Comparison of ENCODE assay signal across 8 mouse cellular contexts in the genomic region with DNA sequence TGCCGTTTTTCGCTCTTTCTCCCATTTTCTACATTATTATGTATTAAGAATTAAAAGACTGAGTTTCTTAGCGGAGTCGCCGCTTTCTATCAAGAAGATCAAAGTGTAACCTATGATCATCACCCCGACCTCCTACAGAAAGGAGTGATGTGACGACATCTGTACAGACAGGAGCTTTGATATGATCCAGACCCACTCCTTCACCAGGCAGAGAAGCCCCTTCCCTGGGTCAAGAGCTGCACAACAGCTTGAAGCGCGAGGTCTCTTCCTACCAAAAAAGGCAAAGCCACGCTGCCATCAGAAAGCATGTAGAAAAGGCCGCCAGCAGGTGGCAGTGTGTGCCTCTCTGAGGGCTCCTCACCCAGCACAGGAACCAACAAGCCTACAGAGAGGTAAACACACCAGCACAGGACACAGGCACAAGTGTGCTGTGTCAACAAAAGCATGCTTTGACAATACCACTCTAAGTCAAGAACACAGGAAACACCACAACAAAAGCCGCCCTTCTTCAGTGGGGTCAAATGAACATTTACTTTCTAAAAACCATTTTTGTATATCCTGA. TPM values are rescaled to one million over a fixed set of nuclear protein-coding genes. Genes with fewer than 3 reads are reported as not detected.
DNase-seq lines count a peak whose midpoint lies in the region; ATAC-seq and TF ChIP-seq lines count a peak whose summit lies in the region.

No protein-coding gene starts in this region.

- 0 out of 2 replicates have a peak, but pooled peaks have one; percentile 50 for ATAC-seq in erythroid progenitor cell, adult 5-6 weeks (replicated peaks; ENCODE audit: low FRiP score, poor library complexity, severe bottlenecking)
- peak; percentile 64; the same call in 1 of the 2 replicates for ATAC-seq in heart, embryonic 12.5 days (ENCODE audit: insufficient number of reproducible peaks, low FRiP score)
- peak; percentile 87 for ATAC-seq in kidney, embryonic 16.5 days (ENCODE audit: low FRiP score, low TSS enrichment)

- H3K36me3 ChIP-seq in C2C12 (ENCODE audit: control insufficient read depth, insufficient read depth) (no peaks in the 10 kb centered on the region), myocyte (ENCODE audit: control insufficient read depth, insufficient read depth) (no peaks in the 10 kb centered on the region)
- H3K36me3 ChIP-seq in heart, embryonic 12.5 days: no peaks in the 10 kb centered on the region
- H3K36me3 ChIP-seq in kidney, embryonic 16.5 days (ENCODE audit: insufficient read depth, low read length): no peaks in the 10 kb centered on the region
- H3K36me3 ChIP-seq in liver, adult 2 months (ENCODE audit: control insufficient read depth, insufficient read depth, low read length): no peaks in the 10 kb centered on the region

- H3K4me1 ChIP-seq in heart, embryonic 12.5 days (replicated peaks): peaks cover 43% of the 10 kb centered on the region
- H3K4me1 ChIP-seq in kidney, embryonic 16.5 days (ENCODE audit: insufficient read depth, low read length): peaks cover 44% of the 10 kb centered on the region
- H3K4me1 ChIP-seq in liver, adult 2 months (ENCODE audit: control insufficient read depth, insufficient read depth, low read length): peaks cover 2% of the 10 kb centered on the region

- H3K4me3 ChIP-seq in C2C12 (ENCODE audit: insufficient read depth, poor library complexity, severe bottlenecking) (no peak overlapping the region), myocyte (no peak overlapping the region)
- no peak overlapping the region for H3K4me3 ChIP-seq in heart, embryonic 12.5 days
- no peak overlapping the region for H3K4me3 ChIP-seq in kidney, embryonic 16.5 days (ENCODE audit: low read length)
- H3K4me3 ChIP-seq in liver, adult 2 months (ENCODE audit: insufficient read depth, low read depth, low read length): no peak overlapping the region

- no peaks in the 10 kb centered on the region for H3K79me3 ChIP-seq in C2C12 (ENCODE audit: low read depth)

- H3K9ac ChIP-seq in heart, embryonic 12.5 days: peak overlapping the region; percentile 31; the same call in 1 of the 2 replicates
- 0 out of 2 replicates have a peak overlapping the region, but pooled peaks have one; percentile 38 for H3K9ac ChIP-seq in kidney, embryonic 16.5 days (replicated peaks; ENCODE audit: low read length)
- H3K9ac ChIP-seq in liver, adult 2 months (ENCODE audit: low read depth, low read length): no peak overlapping the region

- peak overlapping the region; percentile 48 for H3K4me2 ChIP-seq in heart, embryonic 12.5 days
- peak overlapping the region; percentile 9; the same call in 1 of the 2 replicates for H3K4me2 ChIP-seq in kidney, embryonic 16.5 days (replicated peaks; ENCODE audit: low read depth, low read length)
- H3K4me2 ChIP-seq in myocyte (ENCODE audit: low read depth): no peak overlapping the region

- no peak overlapping the region for H3K27ac ChIP-seq in heart, embryonic 12.5 days (ENCODE audit: poor library complexity, severe bottlenecking)
- H3K27ac ChIP-seq in kidney, embryonic 16.5 days (ENCODE audit: low read length): no peak overlapping the region
- H3K27ac ChIP-seq in liver, adult 2 months (replicated peaks; ENCODE audit: insufficient read depth, low read depth, low read length): no peak overlapping the region

- TF ChIP-seq CTCF in C2C12 (IDR thresholded peaks at IDR 0.05; ENCODE audit: control insufficient read depth, insufficient read depth, insufficient read length): peak; percentile 56
- TF ChIP-seq CTCF in liver, adult 2 months (IDR thresholded peaks at IDR 0.05; ENCODE audit: low read depth, low read length): peak; percentile 97

- peak overlapping the region; percentile 29 for H3ac ChIP-seq in C2C12 (ENCODE audit: control insufficient read depth, insufficient read length, low read depth)
- no peak overlapping the region for H3ac ChIP-seq in myocyte (ENCODE audit: control insufficient read depth, insufficient read length)

- 25% methylated on average over 12 of the region's 12 CpGs for WGBS in heart, embryonic 12.5 days
- WGBS in kidney, embryonic 16.5 days: 40% methylated on average over 12 of the region's 12 CpGs
- WGBS in liver, adult 2 months: 31% methylated on average over 12 of the region's 12 CpGs

- DNase-seq in brain, adult 2 months (ENCODE audit: low read depth, low spot score): peak; percentile 91
- DNase-seq in liver, adult 2 months (ENCODE audit: extremely low read depth, low read depth, low spot score): peak; percentile 84
- peak; percentile 75 to 92 for DNase-seq in spleen, postnatal 4 days (ENCODE audit: low spot score in 2 of 2)

- no peak for TF ChIP-seq POLR2A in liver, adult 2 months (IDR thresholded peaks at IDR 0.05; ENCODE audit: extremely low read depth, insufficient read depth, low read length)
- no peak for TF ChIP-seq POLR2A in myocyte (IDR thresholded peaks at IDR 0.05; ENCODE audit: insufficient read length, low read depth)

- H3K9me3 ChIP-seq in heart, embryonic 12.5 days (replicated peaks): no peaks in the 10 kb centered on the region
- H3K9me3 ChIP-seq in kidney, embryonic 16.5 days (ENCODE audit: low read length): no peaks in the 10 kb centered on the region

- H3K79me2 ChIP-seq in C2C12 (ENCODE audit: control insufficient read depth, insufficient read depth): no peaks in the 10 kb centered on the region
- no peaks in the 10 kb centered on the region for H3K79me2 ChIP-seq in liver, adult 2 months (ENCODE audit: control insufficient read depth, insufficient read depth, low read length)
- no peaks in the 10 kb centered on the region for H3K79me2 ChIP-seq in myocyte (ENCODE audit: control insufficient read depth, insufficient read depth)

- H3K27me3 ChIP-seq in C2C12 (ENCODE audit: control insufficient read depth, insufficient read depth, insufficient read length) (no peaks in the 10 kb centered on the region), myocyte (ENCODE audit: control insufficient read depth, insufficient read depth, insufficient read length) (no peaks in the 10 kb centered on the region)
- no peaks in the 10 kb centered on the region for H3K27me3 ChIP-seq in heart, embryonic 12.5 days (replicated peaks)
- H3K27me3 ChIP-seq in kidney, embryonic 16.5 days (ENCODE audit: insufficient read depth, low read length): no peaks in the 10 kb centered on the region
- no peaks in the 10 kb centered on the region for H3K27me3 ChIP-seq in liver, adult 2 months (ENCODE audit: control insufficient read depth, insufficient read depth, low read length)

TF ChIP-seq in C2C12, 6 proteins besides CTCF, POLR2A, EP300 and RAD21:
- TF ChIP-seq FOSL1 (IDR thresholded peaks at IDR 0.05; ENCODE audit: insufficient read depth, low read length, poor library complexity, severe bottlenecking) (no peak), CEBPB (IDR thresholded peaks at IDR 0.05; ENCODE audit: low read depth) (no peak), MAX (IDR thresholded peaks at IDR 0.05) (no peak), MYOD1 (IDR thresholded peaks at IDR 0.05; ENCODE audit: control insufficient read depth, insufficient read length, low read depth) (no peak), USF1 (IDR thresholded peaks at IDR 0.05; ENCODE audit: low read depth) (no peak)

TF ChIP-seq in myocyte, 11 proteins besides CTCF, POLR2A, EP300 and RAD21:
- TF ChIP-seq E2F4 (IDR thresholded peaks at IDR 0.05; ENCODE audit: insufficient read depth): no peak
- peak; percentile 83 for TF ChIP-seq SRF (IDR thresholded peaks at IDR 0.05; ENCODE audit: control insufficient read depth, insufficient read length, low read depth)

RNA-seq across cellular contexts. Expression of a gene that starts 39.3 kb away (rescaled TPM):
- polyA plus RNA-seq in C2C12 (2012; fragmentation: generic; extraction: Trizol): not detected
- total RNA-seq in erythroid progenitor cell, adult 5-6 weeks (2015; ENCODE audit: low replicate concordance): not detected in 2 replicates
- total RNA-seq in erythroid progenitor cell, adult 5-6 weeks (2017; ENCODE audit: low replicate concordance): not detected in 2 replicates
- 0.37 and 0.56 TPM in 2 replicates for polyA plus RNA-seq in heart, embryonic 12.5 days (2016; fragmentation: Nextera tagmentation; extraction: Ambion mirVana)
- 0.13 TPM in 1 of 2 replicates, not detected in the other for polyA plus RNA-seq in kidney, embryonic 16.5 days (2015; fragmentation: Nextera tagmentation; extraction: Ambion mirVana)
- total RNA-seq in liver, adult 2 months (2014; rRNA removed): not detected in 2 replicates
- polyA plus RNA-seq in liver, adult 2 months (2012; rRNA removed): not detected in 2 replicates
- polyA plus RNA-seq in myocyte (2012; fragmentation: generic; extraction: Trizol): not detected

RNA-seq across cellular contexts. Expression of a gene that starts 43.6 kb away (rescaled TPM):
- polyA plus RNA-seq in C2C12 (2012; fragmentation: generic; extraction: Trizol) (7.3 TPM), myocyte (2012; fragmentation: generic; extraction: Trizol) (6.1 TPM)
- 13.8 and 36.4 TPM in 2 replicates for total RNA-seq in erythroid progenitor cell, adult 5-6 weeks (2015; ENCODE audit: low replicate concordance)
- total RNA-seq in erythroid progenitor cell, adult 5-6 weeks (2017; ENCODE audit: low replicate concordance): 22.1 and 39.1 TPM in 2 replicates
- polyA plus RNA-seq in heart, embryonic 12.5 days (2016; fragmentation: Nextera tagmentation; extraction: Ambion mirVana): 13.7 and 14.1 TPM in 2 replicates
- 14.5 and 14.8 TPM in 2 replicates for polyA plus RNA-seq in kidney, embryonic 16.5 days (2015; fragmentation: Nextera tagmentation; extraction: Ambion mirVana)
- 3.8 and 5.3 TPM in 2 replicates for total RNA-seq in liver, adult 2 months (2014; rRNA removed)
- polyA plus RNA-seq in liver, adult 2 months (2012; rRNA removed): 1.6 and 1.9 TPM in 2 replicates

RNA-seq across cellular contexts. Expression of a gene that starts 58.9 kb away (rescaled TPM):
- not detected for polyA plus RNA-seq in C2C12 (2012; fragmentation: generic; extraction: Trizol)
- not detected in 2 replicates for total RNA-seq in erythroid progenitor cell, adult 5-6 weeks (2015; ENCODE audit: low replicate concordance)
- not detected in 2 replicates for total RNA-seq in erythroid progenitor cell, adult 5-6 weeks (2017; ENCODE audit: low replicate concordance)
- not detected in 2 replicates for polyA plus RNA-seq in heart, embryonic 12.5 days (2016; fragmentation: Nextera tagmentation; extraction: Ambion mirVana)
- not detected in 2 replicates for polyA plus RNA-seq in kidney, embryonic 16.5 days (2015; fragmentation: Nextera tagmentation; extraction: Ambion mirVana)
- not detected in 2 replicates for total RNA-seq in liver, adult 2 months (2014; rRNA removed)
- not detected in 2 replicates for polyA plus RNA-seq in liver, adult 2 months (2012; rRNA removed)
- not detected for polyA plus RNA-seq in myocyte (2012; fragmentation: generic; extraction: Trizol)
